Mouse (Mus musculus) kidney, adult 18-20 months (tissue): ENCODE results near the gene Aprt.

Experiments
- DNase-seq: peaks from one replicate; pipeline ENCODE4 v3.0.0; 2021

Aprt gene

GRCm38 (mm10) chr8:122526526-122527170 lies 50.1 kb downstream of the Aprt start:
- peak; percentile 78 for DNase-seq

GRCm38 (mm10) chr8:122526084-122526483 lies 50.6 kb downstream of the Aprt start:
- DNase-seq: no peak

GRCm38 (mm10) chr8:122525004-122525403 lies 51.7 kb downstream of the Aprt start:
- no peak for DNase-seq
